Mouse (Mus musculus): ENCODE data around the gene Impdh2. TPM values are rescaled to one million over a fixed set of nuclear protein-coding genes. Genes with fewer than 3 reads are reported as not detected.
A peak's percentile ranks its signal among the peaks of the same experiment; 100 is the strongest.

Gene Impdh2
- polyA plus RNA-seq, 1 experiment from 2014 or later: 81.6 TPM

MicroRNA genes within 50 kb of the gene (microRNA counts, 519-probe panel; counts per million panel counts)
- 2,762 counts per million, percentile 66 among the panel's probes with 10 or more counts for microRNA mmu-miR-191
- 2,714 counts per million, percentile 64 among the panel's probes with 10 or more counts for microRNA mmu-miR-425

Small RNAs within 50 kb of the gene (microRNA-seq; reads per million reads assigned to microRNA genes)
- gene Gm24083: not detected
- gene Mir191: not detected
- gene Mir425: 1,736 reads per million, percentile 82 among the genes with 10 or more reads in this experiment

Other genes with a start within 250 kb of the Impdh2 start
- 746 and 792 TPM in 2 replicates for gene Gpx1, start 221.4 kb upstream of the Impdh2 start, polyA plus RNA-seq (2015; fragmentation: Nextera tagmentation; extraction: Ambion mirVana)
- 68.3 and 88.0 TPM in 2 replicates for gene Usp4, start 212.4 kb upstream of the Impdh2 start, polyA plus RNA-seq (2015; fragmentation: Nextera tagmentation; extraction: Ambion mirVana)
- gene 1700102P08Rik, start 167.5 kb upstream of the Impdh2 start, polyA plus RNA-seq (2015; fragmentation: Nextera tagmentation; extraction: Ambion mirVana): 0.38 and 0.53 TPM in 2 replicates
- gene Ccdc36, start 131.8 kb upstream of the Impdh2 start, polyA plus RNA-seq (2015; fragmentation: Nextera tagmentation; extraction: Ambion mirVana): 0.84 and 1.1 TPM in 2 replicates
- gene BC048562, start 123.8 kb upstream of the Impdh2 start, polyA plus RNA-seq (2015; fragmentation: Nextera tagmentation; extraction: Ambion mirVana): not detected in 2 replicates
- gene Ccdc71, start 99.8 kb upstream of the Impdh2 start, polyA plus RNA-seq (2015; fragmentation: Nextera tagmentation; extraction: Ambion mirVana): 32.2 and 42.1 TPM in 2 replicates
- 95.7 and 103 TPM in 2 replicates for gene Klhdc8b, start 98.7 kb upstream of the Impdh2 start, polyA plus RNA-seq (2015; fragmentation: Nextera tagmentation; extraction: Ambion mirVana)
- gene Lamb2, start 80.5 kb upstream of the Impdh2 start, polyA plus RNA-seq (2015; fragmentation: Nextera tagmentation; extraction: Ambion mirVana): 55.5 and 64.2 TPM in 2 replicates
- gene Usp19, start 69.7 kb upstream of the Impdh2 start, polyA plus RNA-seq (2015; fragmentation: Nextera tagmentation; extraction: Ambion mirVana): 51.5 and 68.5 TPM in 2 replicates
- 49.4 and 67.5 TPM in 2 replicates for gene Qars, start 52.6 kb upstream of the Impdh2 start, polyA plus RNA-seq (2015; fragmentation: Nextera tagmentation; extraction: Ambion mirVana)
- 75.1 and 84.6 TPM in 2 replicates for gene Qrich1, start 43.5 kb upstream of the Impdh2 start, polyA plus RNA-seq (2015; fragmentation: Nextera tagmentation; extraction: Ambion mirVana)
- 52.6 and 55.4 TPM in 2 replicates for gene Ndufaf3, start 7.1 kb downstream of the Impdh2 start, polyA plus RNA-seq (2015; fragmentation: Nextera tagmentation; extraction: Ambion mirVana)
- 66.8 and 103 TPM in 2 replicates for gene Dalrd3, start 9.6 kb downstream of the Impdh2 start, polyA plus RNA-seq (2015; fragmentation: Nextera tagmentation; extraction: Ambion mirVana)
- 42.5 and 68.5 TPM in 2 replicates for gene Wdr6, start 18.5 kb downstream of the Impdh2 start, polyA plus RNA-seq (2015; fragmentation: Nextera tagmentation; extraction: Ambion mirVana)
- 18.6 and 20.9 TPM in 2 replicates for gene P4htm, start 37.4 kb downstream of the Impdh2 start, polyA plus RNA-seq (2015; fragmentation: Nextera tagmentation; extraction: Ambion mirVana)
- 38.3 and 47.1 TPM in 2 replicates for gene Arih2, start 89.1 kb downstream of the Impdh2 start, polyA plus RNA-seq (2015; fragmentation: Nextera tagmentation; extraction: Ambion mirVana)
- gene Slc25a20, start 101.8 kb downstream of the Impdh2 start, polyA plus RNA-seq (2015; fragmentation: Nextera tagmentation; extraction: Ambion mirVana): 73.4 and 74.6 TPM in 2 replicates
- gene Prkar2a, start 129.0 kb downstream of the Impdh2 start, polyA plus RNA-seq (2015; fragmentation: Nextera tagmentation; extraction: Ambion mirVana): 25.7 and 26.8 TPM in 2 replicates
- 28.8 and 36.3 TPM in 2 replicates for gene Ip6k2, start 223.5 kb downstream of the Impdh2 start, polyA plus RNA-seq (2015; fragmentation: Nextera tagmentation; extraction: Ambion mirVana)
- 9.7 and 14.5 TPM in 2 replicates for gene Nckipsd, start 248.1 kb downstream of the Impdh2 start, polyA plus RNA-seq (2015; fragmentation: Nextera tagmentation; extraction: Ambion mirVana)